Mouse (Mus musculus) colon, adult 2 months (tissue): ENCODE results near the gene Pnma3. TPM values are rescaled to one million over a fixed set of nuclear protein-coding genes. Genes with fewer than 3 reads are reported as not detected.

ENCODE experiments used
- polyA plus RNA-seq: library from polyadenylated mRNA; depleted of rRNA; stranded (reverse); fragments of >200 nt; gene quantifications from 2 replicates; pipeline ENCODE4 v1.2.3, GENCODE M21; 2012; rRNA removed

Pnma3 gene
- 0.05 and 0.08 TPM in 2 replicates for polyA plus RNA-seq

DNA sequence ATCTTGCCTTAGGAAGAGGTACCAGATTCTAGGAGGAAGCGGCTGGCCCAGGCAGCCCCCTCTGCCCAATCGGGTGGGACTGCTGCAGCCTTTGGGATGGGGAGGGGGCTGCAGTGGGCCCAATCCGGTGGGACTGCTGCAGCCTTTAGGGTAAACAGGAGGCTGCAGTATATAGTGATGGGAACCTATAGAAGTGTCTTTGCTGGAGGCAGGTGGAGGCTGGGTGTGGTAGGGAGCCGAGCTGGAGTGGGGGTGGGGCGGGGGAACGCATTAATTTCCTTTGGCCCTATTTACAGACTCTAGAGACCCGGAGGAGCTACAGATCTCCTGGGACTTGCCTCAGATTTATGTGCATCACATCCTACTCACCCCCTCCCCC lies at the start of gene Pnma3:
Pnma3 (plus strand) TSS at position 373 of the 379 bp plus-strand sequence.

DNA sequence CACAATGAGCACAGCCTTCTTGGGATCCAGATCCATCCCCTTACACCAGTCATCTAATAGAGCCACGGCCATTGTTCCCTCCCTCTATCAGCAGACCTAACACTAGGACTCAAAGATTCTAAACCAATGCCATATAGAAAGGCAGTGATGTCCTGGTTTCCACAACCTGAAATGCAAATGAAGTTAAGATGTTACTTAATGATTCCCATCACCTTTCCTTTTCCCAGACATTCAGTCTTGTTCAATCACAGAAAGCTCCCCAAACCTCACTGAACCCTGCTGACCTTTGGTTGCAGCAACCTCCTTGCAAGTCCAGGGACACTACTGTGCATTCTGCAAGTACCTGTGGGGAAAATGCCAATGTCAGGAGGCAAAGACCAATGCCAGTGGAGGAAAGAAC lies 27.6 kb upstream of the Pnma3 start, which contains the start of gene Pnma5:
Pnma5 (minus strand) TSS at position 101 of the 400 bp plus-strand sequence.

DNA sequence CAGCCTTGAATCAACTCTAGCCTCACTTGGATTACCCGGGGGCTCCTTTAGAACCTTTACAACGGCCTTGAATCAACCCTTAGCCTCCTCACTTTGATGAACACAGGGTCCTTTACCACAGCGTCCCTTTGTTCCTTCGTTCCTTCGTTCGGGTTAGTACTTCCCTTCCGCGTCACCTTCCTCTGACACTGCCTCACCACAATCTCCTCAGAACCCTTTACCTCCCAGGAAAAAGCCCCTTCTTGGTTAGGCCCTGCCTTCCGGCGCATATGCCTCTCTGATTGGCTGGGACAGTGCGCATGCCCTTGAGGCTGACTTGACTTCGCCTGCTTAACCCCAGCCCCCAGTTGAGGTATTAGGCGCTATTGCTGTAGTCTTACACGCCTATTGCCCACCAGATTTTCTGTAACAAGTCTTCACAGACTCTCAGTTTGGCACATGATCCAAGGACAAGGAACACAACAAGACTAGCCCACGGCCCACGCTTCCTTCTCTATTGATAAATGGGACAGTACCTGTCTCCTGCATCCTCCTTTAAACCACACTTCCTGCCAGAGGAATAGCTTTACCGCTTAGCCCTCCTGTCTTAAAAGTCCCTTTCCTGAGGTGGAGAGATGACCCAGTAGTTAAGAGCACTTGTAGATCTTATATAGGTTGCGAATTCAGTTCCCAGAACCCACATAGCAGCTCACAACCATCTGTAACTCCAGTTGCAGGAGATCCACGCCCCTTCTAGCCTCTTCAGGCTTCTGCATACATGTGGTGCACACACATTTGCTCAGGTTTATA lies 17.9 kb downstream of the Pnma3 start, which contains the start of gene Xlr4a:
Xlr4a (minus strand) TSS at position 212 of the 789 bp plus-strand sequence.

DNA sequence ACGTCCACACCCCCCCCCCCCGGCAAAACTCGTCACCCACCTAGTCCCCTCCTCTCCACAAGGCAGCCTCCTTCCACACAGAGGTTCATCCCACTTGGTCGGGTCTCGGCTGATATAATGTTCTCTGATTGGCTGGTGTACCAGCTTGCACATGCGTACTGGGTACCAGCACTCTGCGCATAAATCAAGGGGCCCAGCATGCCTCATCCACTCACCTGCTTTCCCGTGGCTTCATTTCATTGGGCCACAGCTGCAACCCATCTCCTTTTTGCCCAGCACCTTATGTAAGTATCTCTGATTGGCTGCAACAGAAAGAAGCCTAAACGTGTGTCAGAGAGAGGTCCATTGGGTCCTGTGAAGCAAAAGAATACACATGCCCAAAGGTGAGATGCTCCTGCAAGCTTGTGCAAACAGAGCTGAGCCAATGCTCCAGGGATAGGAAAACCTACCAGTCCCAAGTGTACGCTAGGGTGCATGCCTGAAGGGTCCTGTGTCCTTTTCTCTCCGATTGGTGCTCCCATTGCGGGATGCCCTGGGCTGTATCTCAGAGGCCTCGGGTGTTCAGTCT lies 32.4 kb downstream of the Pnma3 start, which contains the start of gene Xlr3a:
Xlr3a (minus strand) TSS at position 155 of the 568 bp plus-strand sequence.

DNA sequence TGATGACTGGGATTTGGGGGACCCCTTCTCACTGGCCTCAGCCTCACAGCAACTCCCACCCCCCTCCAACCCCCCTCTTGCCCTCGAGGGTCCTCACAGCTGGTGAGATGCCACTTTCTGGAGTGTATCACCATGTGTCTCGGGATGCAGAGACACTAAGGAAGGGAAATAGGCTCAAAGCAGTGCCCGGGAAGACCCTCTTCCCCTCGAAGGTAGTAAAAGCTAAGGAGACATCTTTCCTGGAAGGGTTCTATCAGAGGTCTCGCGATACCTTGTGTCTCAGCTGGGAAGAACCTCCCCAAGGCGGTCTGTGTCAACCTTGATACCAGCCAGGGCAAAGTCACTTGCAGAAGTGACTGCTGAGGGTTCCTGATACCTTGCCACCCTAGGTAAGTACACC lies 52.2 kb downstream of the Pnma3 start, which contains the start of gene Gm14685:
Gm14685 (plus strand) TSS at position 301 of the 400 bp plus-strand sequence.

Other genes with a start within 250 kb of the Pnma3 start
- 0.02 and 0.05 TPM in 2 replicates for gene Gabrq, start 239.6 kb upstream of the Pnma3 start, polyA plus RNA-seq
- 1.1 and 1.2 TPM in 2 replicates for gene Cetn2, start 146.4 kb upstream of the Pnma3 start, polyA plus RNA-seq
- 11.7 and 12.9 TPM in 2 replicates for gene Nsdhl, start 146.2 kb upstream of the Pnma3 start, polyA plus RNA-seq
- gene Zfp185, start 77.4 kb upstream of the Pnma3 start, polyA plus RNA-seq: 0.41 and 0.63 TPM in 2 replicates
- gene Pnma5, start 27.7 kb upstream of the Pnma3 start, polyA plus RNA-seq: not detected in 2 replicates
- gene Xlr4a, start 17.7 kb downstream of the Pnma3 start, polyA plus RNA-seq: 0.13 TPM in 1 of 2 replicates, not detected in the other
- 0.35 TPM in 1 of 2 replicates, not detected in the other for gene Xlr3a, start 32.3 kb downstream of the Pnma3 start, polyA plus RNA-seq
- not detected in 2 replicates for gene Gm14685, start 52.3 kb downstream of the Pnma3 start, polyA plus RNA-seq
- gene Xlr5b, start 84.0 kb downstream of the Pnma3 start, polyA plus RNA-seq: not detected in 2 replicates
- 0.06 TPM in 1 of 2 replicates, not detected in the other for gene DXBay18, start 84.7 kb downstream of the Pnma3 start, polyA plus RNA-seq
- not detected in 2 replicates for gene Spin2d, start 112.2 kb downstream of the Pnma3 start, polyA plus RNA-seq
- gene Xlr3b, start 127.4 kb downstream of the Pnma3 start, polyA plus RNA-seq: 0.26 and 0.36 TPM in 2 replicates
- gene Xlr4b, start 149.5 kb downstream of the Pnma3 start, polyA plus RNA-seq: 0.15 TPM in 1 of 2 replicates, not detected in the other
- 24.4 and 26.4 TPM in 2 replicates for gene F8a, start 163.5 kb downstream of the Pnma3 start, polyA plus RNA-seq
- not detected in 2 replicates for gene Xlr4c, start 178.3 kb downstream of the Pnma3 start, polyA plus RNA-seq
- not detected in 2 replicates for gene Xlr3c, start 200.6 kb downstream of the Pnma3 start, polyA plus RNA-seq
- not detected in 2 replicates for gene Xlr5a, start 228.2 kb downstream of the Pnma3 start, polyA plus RNA-seq
- gene Xlr5c, start 228.2 kb downstream of the Pnma3 start, polyA plus RNA-seq: not detected in 2 replicates